Mouse (Mus musculus) kidney, embryonic 16.5 days (tissue): ENCODE results near the gene Srsf1. TPM values are rescaled to one million over a fixed set of nuclear protein-coding genes. Genes with fewer than 3 reads are reported as not detected.

Experiments
- ATAC-seq: fragments of 200-750 bp; cut with Nextera tagmentation; 2 replicates; pipeline ENCODE4 v1.8.0; 2017; ENCODE audit warnings: moderate TSS enrichment; ENCODE audit not compliant: low FRiP score, low TSS enrichment
- H3K27ac ChIP-seq: fragments of 300-500 bp; sonication (generic); 2 replicates; pipeline ENCODE4 v1.5.1; 2014; ENCODE audit warnings: low read length
- H3K27me3 ChIP-seq: fragments of 300-500 bp; sonication (generic); 2 replicates; pipeline ENCODE4 v1.6.1; 2014; ENCODE audit warnings: low read length, control low read depth, mixed read lengths; ENCODE audit not compliant: insufficient read depth
- H3K36me3 ChIP-seq: fragments of 300-500 bp; sonication (generic); 2 replicates; pipeline ENCODE4 v1.6.1; 2014; ENCODE audit warnings: low read length, control low read depth, mixed read lengths; ENCODE audit not compliant: insufficient read depth
- H3K4me1 ChIP-seq: fragments of 300-500 bp; sonication (generic); 2 replicates; pipeline ENCODE4 v1.6.1; 2014; ENCODE audit warnings: low read length, control low read depth, mixed read lengths; ENCODE audit not compliant: insufficient read depth
- H3K4me2 ChIP-seq: fragments of 300-500 bp; sonication (generic); replicated peaks from 2 replicates; pipeline ENCODE4 v1.6.1; 2014; ENCODE audit warnings: low read depth, low read length
- H3K4me3 ChIP-seq: fragments of 300-500 bp; sonication (generic); 2 replicates; pipeline ENCODE4 v1.5.1; 2014; ENCODE audit warnings: mild to moderate bottlenecking, low read length
- H3K9ac ChIP-seq: fragments of 300-500 bp; sonication (generic); replicated peaks from 2 replicates; pipeline ENCODE4 v1.6.1; 2014; ENCODE audit warnings: low read length
- H3K9me3 ChIP-seq: fragments of 300-500 bp; sonication (generic); 2 replicates; pipeline ENCODE4 v1.6.1; 2016; ENCODE audit warnings: low read length, control low read depth
- WGBS: fragments of 180-500 bp; shearing (Covaris S2); extraction: QIAGEN DNeasy Blood & Tissue Kit; methylation state at CpG from one replicate; pipeline ENCODE4 v1.1.7; 2014; 5-methylcytosine and 5-hydroxymethylcytosine counted together
- polyA plus RNA-seq: library from polyadenylated mRNA; unstranded; fragments of >200 nt; fragmentation: Nextera tagmentation; extraction: Ambion mirVana; gene quantifications from 2 replicates; pipeline ENCODE4 v1.2.1, GENCODE M21; 2015

Srsf1 gene
- polyA plus RNA-seq, 1 experiment from 2014 or later = 283 TPM

DNA sequence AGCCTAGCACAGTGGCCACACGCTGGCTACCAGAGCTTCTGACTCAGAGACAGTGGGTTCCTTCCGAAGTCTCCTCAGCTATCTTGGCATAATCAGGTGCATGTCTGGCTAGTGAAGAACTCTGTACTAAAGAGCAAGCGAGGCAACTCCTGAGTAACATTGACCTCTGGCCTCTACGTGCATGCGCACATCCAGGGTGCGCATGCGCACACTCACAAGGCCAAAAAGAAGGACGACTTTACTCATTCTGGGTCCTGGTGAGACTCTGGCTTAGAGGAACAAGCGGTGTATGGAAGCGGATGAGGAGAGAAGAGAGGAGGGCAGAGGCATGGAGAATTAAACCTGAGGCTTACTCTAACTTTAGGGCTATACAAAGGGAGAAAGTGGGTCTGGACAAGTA lies 33.5 kb upstream of the Srsf1 start:
- no peak for ATAC-seq
- WGBS = 92% methylated on average over 10 of the region's 10 CpGs
- H3K9ac ChIP-seq = no peak overlapping the region
- no peaks in the 10 kb centered on the region for H3K36me3 ChIP-seq
- H3K27me3 ChIP-seq = no peaks in the 10 kb centered on the region
- no peak overlapping the region for H3K4me3 ChIP-seq
- H3K4me2 ChIP-seq = no peak overlapping the region
- H3K27ac ChIP-seq = no peak overlapping the region
- no peaks in the 10 kb centered on the region for H3K9me3 ChIP-seq
- peaks cover 4% of the 10 kb centered on the region; the same call in 1 of the 2 replicates for H3K4me1 ChIP-seq

DNA sequence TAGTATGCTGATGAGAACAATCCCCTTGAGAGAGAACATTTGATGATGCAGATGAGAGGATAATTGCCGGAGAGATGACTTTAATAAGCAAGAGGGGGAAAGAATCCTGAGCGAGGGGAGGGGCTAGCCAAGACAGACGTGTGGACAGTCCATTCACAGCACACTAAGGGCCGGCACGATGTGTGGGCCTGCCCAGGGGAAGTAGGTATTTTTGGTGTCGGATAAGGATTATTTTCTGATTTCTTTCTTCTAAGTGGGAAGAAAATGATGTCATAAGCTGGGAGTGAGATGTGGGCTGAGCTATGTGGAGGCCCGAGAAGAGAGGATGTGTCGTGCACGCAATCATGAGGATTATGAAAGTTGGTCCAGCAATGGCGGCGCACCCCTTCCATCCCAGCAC lies 32.0 kb upstream of the Srsf1 start:
- H3K4me1 ChIP-seq = 0 out of 2 replicates have a peak, but pooled peaks cover under 1% of the 10 kb centered on the region
- H3K27me3 ChIP-seq = no peaks in the 10 kb centered on the region
- H3K4me2 ChIP-seq = no peak overlapping the region
- no peak overlapping the region for H3K9ac ChIP-seq
- no peak overlapping the region for H3K27ac ChIP-seq
- WGBS = 95% methylated on average over 11 of the region's 11 CpGs
- H3K4me3 ChIP-seq = no peak overlapping the region
- no peak for ATAC-seq
- no peaks in the 10 kb centered on the region for H3K9me3 ChIP-seq
- no peaks in the 10 kb centered on the region for H3K36me3 ChIP-seq

DNA sequence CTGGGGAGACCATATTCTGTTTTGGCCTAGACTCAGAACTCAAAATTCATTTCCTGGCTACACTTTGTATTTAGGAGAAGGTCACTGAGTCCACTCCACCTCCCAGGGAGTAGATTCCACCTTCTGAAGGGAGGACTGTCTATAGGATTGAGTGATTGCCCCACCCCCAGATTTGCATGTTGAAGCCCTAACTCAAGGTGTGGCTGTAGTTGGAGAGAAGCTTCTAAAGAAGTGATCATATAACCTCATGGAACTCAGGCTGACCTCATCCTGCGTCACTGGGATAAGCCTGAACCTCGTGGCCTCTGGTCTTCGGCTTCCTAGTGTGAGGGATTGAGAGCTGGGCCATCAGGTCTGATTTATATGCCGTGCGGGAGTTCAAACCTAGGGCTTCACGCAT lies 31.4 kb upstream of the Srsf1 start:
- Histone ChIP-seq H3K27me3 (no peaks in the 10 kb centered on the region), H3K36me3 (no peaks in the 10 kb centered on the region), H3K9ac (no peak overlapping the region), H3K4me3 (no peak overlapping the region), H3K9me3 (no peaks in the 10 kb centered on the region), H3K27ac (no peak overlapping the region), H3K4me2 (no peak overlapping the region), H3K4me1 (no peaks in the 10 kb centered on the region)
- 60% methylated on average over 6 of the region's 6 CpGs for WGBS
- no peak for ATAC-seq

DNA sequence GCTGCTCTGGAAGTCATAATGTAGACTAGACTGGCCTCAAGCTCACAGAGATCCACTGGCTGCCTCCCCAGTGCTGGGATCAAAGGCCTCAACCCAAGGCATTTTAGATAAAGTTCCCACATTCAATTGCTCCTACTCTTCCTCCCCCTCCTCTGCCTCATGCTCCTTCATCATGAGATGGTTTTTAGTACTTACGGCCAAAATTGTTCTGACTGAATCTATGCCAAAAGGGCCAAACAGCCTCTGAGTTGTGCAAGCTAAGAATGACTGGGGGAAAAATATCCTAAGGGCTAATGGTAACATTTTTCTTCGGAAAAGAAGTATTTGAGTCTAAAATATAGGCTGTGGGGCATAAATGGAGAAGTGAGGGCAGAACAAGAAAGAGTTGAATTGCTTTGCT lies 23.2 kb upstream of the Srsf1 start:
- Histone ChIP-seq H3K36me3 (no peaks in the 10 kb centered on the region), H3K9me3 (no peaks in the 10 kb centered on the region), H3K4me3 (no peak overlapping the region), H3K27me3 (no peaks in the 10 kb centered on the region), H3K27ac (no peak overlapping the region), H3K9ac (no peak overlapping the region), H3K4me2 (no peak overlapping the region), H3K4me1 (0 out of 2 replicates have a peak, but pooled peaks cover 5% of the 10 kb centered on the region)
- WGBS = 72% methylated on average over 2 of the region's 2 CpGs
- ATAC-seq = no peak

DNA sequence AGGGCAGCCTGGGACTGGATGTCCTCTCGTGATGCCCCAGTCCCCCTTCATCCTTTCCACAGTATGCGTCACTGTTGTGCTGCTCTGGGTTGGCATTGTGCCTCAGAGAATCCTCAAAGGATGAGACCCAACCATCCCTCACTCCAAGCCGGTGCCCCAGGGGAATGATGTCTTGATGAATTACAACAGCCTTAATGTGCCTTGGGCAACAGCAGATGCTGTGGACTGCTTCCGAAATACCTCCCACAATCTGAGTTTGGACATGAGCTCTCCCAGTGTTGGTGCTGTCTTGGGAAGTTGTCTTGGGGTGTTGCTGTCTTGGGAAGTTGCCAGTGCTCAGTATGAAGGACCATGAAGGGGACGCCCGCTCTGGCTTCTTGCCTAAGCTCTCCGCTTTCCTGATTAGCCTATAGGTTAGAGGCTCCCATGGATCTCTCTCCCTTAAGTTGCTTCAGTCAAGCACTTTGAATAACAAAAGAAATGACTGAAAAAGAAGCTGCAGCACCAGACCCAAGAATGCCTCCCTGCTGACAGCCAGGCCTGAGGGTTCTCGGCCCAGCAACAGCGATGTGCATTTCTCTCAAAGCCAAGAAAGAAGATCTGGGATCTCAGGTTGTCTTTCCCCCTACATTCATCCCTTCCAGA lies 19.7 kb upstream of the Srsf1 start:
- 0 out of 2 replicates have a peak, but pooled peaks cover 5% of the 10 kb centered on the region for H3K4me1 ChIP-seq
- ATAC-seq = no peak
- 70% methylated on average over 9 of the region's 9 CpGs for WGBS
- no peaks in the 10 kb centered on the region for H3K9me3 ChIP-seq
- no peak overlapping the region for H3K27ac ChIP-seq
- no peak overlapping the region for H3K4me3 ChIP-seq
- H3K9ac ChIP-seq = no peak overlapping the region
- no peaks in the 10 kb centered on the region for H3K36me3 ChIP-seq
- H3K4me2 ChIP-seq = no peak overlapping the region
- no peaks in the 10 kb centered on the region for H3K27me3 ChIP-seq

DNA sequence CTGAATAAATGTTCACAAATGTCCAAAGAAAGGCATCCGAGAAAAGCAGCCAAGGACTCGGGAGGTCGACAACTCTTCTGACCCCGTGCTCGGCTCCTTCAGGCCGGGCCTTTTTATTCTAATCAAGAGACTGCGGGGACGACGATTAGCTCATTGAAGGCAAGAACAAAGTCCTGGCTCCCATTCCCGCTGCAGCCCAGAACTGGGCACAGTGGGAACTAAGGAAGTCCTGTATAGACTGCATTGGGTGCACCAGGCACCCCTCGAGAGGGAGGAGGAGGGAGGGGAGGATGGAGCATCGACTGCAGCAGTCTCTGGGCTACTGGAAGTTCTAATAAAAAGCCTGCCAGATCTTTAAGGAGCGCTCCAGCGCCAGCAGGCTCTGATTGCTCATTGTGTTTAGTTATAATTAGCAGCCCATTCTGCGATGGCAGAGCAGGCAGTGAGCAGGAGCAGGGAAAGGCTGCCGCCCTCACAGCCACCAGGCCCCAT lies 18.9 kb upstream of the Srsf1 start:
- no peak overlapping the region for H3K4me2 ChIP-seq
- H3K36me3 ChIP-seq = no peaks in the 10 kb centered on the region
- H3K9me3 ChIP-seq = no peaks in the 10 kb centered on the region
- 20% methylated on average over 16 of the region's 16 CpGs for WGBS
- H3K4me1 ChIP-seq = 0 out of 2 replicates have a peak, but pooled peaks cover 5% of the 10 kb centered on the region
- H3K27me3 ChIP-seq = no peaks in the 10 kb centered on the region
- ATAC-seq = no peak
- no peak overlapping the region for H3K4me3 ChIP-seq
- no peak overlapping the region for H3K27ac ChIP-seq
- H3K9ac ChIP-seq = no peak overlapping the region

DNA sequence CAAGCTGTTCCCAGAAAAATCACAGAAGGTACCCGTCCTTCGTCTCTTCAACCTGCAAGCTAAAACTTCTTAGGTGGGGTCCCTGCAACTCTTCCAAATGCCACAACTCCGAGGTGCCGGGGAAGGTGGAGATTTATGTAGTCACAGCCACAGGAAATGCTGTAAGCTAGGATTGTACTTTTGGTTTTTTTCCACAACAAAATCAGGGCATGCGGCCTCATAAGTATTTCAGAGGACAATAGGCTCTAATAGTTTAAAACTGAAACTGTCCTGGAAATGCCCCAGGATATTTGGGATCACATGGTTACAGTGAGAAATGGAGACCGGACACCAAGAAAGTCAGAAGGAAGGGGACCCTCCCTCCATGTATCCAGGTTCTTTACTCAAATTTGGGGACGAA lies 17.0 kb upstream of the Srsf1 start:
- Histone ChIP-seq H3K36me3 (no peaks in the 10 kb centered on the region), H3K9ac (no peak overlapping the region), H3K27ac (no peak overlapping the region), H3K4me1 (0 out of 2 replicates have a peak, but pooled peaks cover 5% of the 10 kb centered on the region), H3K27me3 (no peaks in the 10 kb centered on the region), H3K9me3 (no peaks in the 10 kb centered on the region), H3K4me2 (no peak overlapping the region), H3K4me3 (no peak overlapping the region)
- WGBS = 78% methylated on average over 7 of the region's 7 CpGs
- no peak for ATAC-seq

DNA sequence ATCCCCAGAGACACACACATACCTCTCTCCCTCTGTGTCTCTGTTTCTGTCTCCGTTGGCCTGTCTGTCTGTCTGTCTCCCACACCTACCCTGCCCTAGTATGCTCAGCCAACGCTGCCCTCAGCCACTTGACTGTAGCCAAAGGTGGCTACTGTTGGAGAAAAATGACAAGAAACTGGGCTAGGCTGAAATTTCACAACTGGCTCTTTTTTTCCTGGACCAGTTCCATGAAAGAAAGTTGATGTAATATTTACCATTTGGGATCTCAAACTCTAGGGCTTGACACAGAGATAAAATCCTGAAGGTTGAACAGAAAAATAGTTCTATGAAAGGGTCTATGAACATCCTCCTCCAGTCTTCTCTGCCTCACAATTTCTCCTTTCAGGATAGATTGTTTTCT lies 16.3 kb upstream of the Srsf1 start:
- no peaks in the 10 kb centered on the region for H3K36me3 ChIP-seq
- H3K9me3 ChIP-seq = no peaks in the 10 kb centered on the region
- WGBS = 84% methylated on average over 2 of the region's 2 CpGs
- H3K27ac ChIP-seq = no peak overlapping the region
- H3K4me2 ChIP-seq = no peak overlapping the region
- no peak for ATAC-seq
- H3K4me1 ChIP-seq = 0 out of 2 replicates have a peak, but pooled peaks cover 5% of the 10 kb centered on the region
- no peak overlapping the region for H3K9ac ChIP-seq
- H3K27me3 ChIP-seq = no peaks in the 10 kb centered on the region
- no peak overlapping the region for H3K4me3 ChIP-seq

DNA sequence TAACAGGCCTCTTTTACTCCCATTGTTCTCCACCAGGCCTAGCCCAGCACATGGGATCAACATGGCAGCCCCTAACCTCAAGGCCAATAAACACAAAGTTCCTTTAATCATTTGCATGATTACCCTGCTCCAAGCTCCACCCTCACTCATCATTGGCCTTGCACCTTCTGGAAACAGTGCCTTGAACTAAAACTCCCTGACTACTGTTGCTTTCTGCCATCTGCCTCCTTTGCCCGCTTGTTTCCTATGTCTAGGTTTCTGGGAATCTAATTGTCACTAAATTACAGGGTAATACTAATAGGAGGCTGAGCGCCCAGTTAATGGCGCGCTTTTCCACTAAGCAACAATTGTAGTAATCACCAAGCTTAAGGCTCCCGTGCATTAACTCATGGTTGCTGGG lies 15.4 kb upstream of the Srsf1 start:
- Histone ChIP-seq H3K4me1 (0 out of 2 replicates have a peak, but pooled peaks cover 5% of the 10 kb centered on the region), H3K9me3 (no peaks in the 10 kb centered on the region), H3K36me3 (no peaks in the 10 kb centered on the region), H3K27me3 (no peaks in the 10 kb centered on the region), H3K4me3 (no peak overlapping the region), H3K9ac (no peak overlapping the region), H3K4me2 (no peak overlapping the region), H3K27ac (no peak overlapping the region)
- ATAC-seq = no peak
- WGBS = 70% methylated on average over 5 of the region's 5 CpGs

DNA sequence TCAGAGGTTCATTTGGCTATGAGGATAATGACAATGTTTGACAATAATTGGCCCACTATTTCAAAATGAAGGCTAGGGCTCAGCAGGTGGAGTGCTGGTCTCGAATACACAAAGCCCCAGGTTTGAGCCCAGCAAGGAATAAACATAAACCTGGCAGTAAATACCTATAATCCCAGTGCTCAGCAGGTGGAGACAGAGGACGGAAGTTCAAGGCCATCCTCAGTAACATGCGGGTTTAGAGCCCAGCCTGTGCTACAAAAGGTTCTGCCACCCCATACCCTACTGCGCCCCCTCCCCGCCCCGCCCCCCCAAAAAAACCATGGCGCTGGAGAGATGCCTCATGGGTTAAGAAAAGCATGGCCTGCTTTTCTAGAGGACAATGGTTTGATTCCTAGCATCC lies 11.2 kb upstream of the Srsf1 start:
- H3K9ac ChIP-seq = no peak overlapping the region
- no peak overlapping the region for H3K27ac ChIP-seq
- H3K9me3 ChIP-seq = no peaks in the 10 kb centered on the region
- H3K36me3 ChIP-seq = no peaks in the 10 kb centered on the region
- no peak overlapping the region for H3K4me3 ChIP-seq
- 66% methylated on average over 7 of the region's 7 CpGs for WGBS
- H3K27me3 ChIP-seq = no peaks in the 10 kb centered on the region
- no peaks in the 10 kb centered on the region for H3K4me1 ChIP-seq
- H3K4me2 ChIP-seq = no peak overlapping the region
- no peak for ATAC-seq
